ENCODE assay signal across 8 mouse cellular contexts in the genomic region with DNA sequence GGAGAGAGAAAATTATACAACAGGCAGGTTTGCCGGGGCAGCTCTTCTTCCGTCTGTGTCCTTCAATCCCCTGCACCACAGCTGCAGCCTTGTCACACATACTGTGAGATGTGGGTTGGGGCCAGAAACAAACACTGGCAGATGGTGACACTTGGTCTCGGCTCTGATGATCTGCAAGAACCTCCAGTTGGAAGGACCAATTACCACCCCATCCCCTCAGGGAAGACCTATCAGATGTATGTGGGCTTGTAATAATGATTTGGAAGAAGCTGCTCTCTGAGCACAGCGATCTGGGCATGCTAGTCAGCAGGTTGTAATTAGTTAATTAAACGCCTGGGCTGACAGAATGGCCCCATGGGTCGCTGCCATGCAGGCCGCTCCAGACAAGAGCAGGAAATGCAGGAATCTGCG. TPM values are rescaled to one million over a fixed set of nuclear protein-coding genes. Genes with fewer than 3 reads are reported as not detected.
A peak's percentile ranks its signal among the peaks of the same experiment; 100 is the strongest.
DNase-seq lines count a peak whose midpoint lies in the region; ATAC-seq lines count a peak whose summit lies in the region.
"Had no signal": no experiment of that assay in that cellular context is flagged by ENCODE, and none has a peak within 500 bp of the region (broad histone marks: within the 10 kb centered on the region; RNA-seq: fewer than 3 reads in every experiment).

No protein-coding gene starts in this region.

- H3K9me3 ChIP-seq in forebrain, embryonic 10.5 days = no peaks in the 10 kb centered on the region
- no peaks in the 10 kb centered on the region for H3K9me3 ChIP-seq in intestine, embryonic 15.5 days
- H3K9me3 ChIP-seq in neural tube, embryonic 13.5 days = no peaks in the 10 kb centered on the region
- H3K9me3 ChIP-seq in kidney, embryonic 15.5 days (replicated peaks) = no peaks in the 10 kb centered on the region

- ATAC-seq in intestine, embryonic 15.5 days = peak; percentile 23
- peak; percentile 88 for ATAC-seq in neural tube, embryonic 13.5 days (ENCODE audit: low read depth)
- ATAC-seq in kidney, embryonic 15.5 days (replicated peaks; ENCODE audit: low FRiP score) = no peak

- H3K4me2 ChIP-seq in intestine, embryonic 15.5 days (replicated peaks) = no peak overlapping the region
- H3K4me2 ChIP-seq in neural tube, embryonic 13.5 days = peak overlapping the region; percentile 28
- H3K4me2 ChIP-seq in kidney, embryonic 15.5 days = no peak overlapping the region

- H3K9ac ChIP-seq in intestine, embryonic 15.5 days = no peak overlapping the region
- no peak overlapping the region for H3K9ac ChIP-seq in neural tube, embryonic 13.5 days
- H3K9ac ChIP-seq in kidney, embryonic 15.5 days = no peak overlapping the region

- no peak overlapping the region for H3K4me3 ChIP-seq in forebrain, embryonic 10.5 days
- no peak overlapping the region for H3K4me3 ChIP-seq in intestine, embryonic 15.5 days (replicated peaks)
- H3K4me3 ChIP-seq in neural tube, embryonic 13.5 days = no peak overlapping the region
- no peak overlapping the region for H3K4me3 ChIP-seq in kidney, embryonic 15.5 days (replicated peaks)

- H3K36me3 ChIP-seq in forebrain, embryonic 10.5 days (replicated peaks) = no peaks in the 10 kb centered on the region
- H3K36me3 ChIP-seq in intestine, embryonic 15.5 days = no peaks in the 10 kb centered on the region
- no peaks in the 10 kb centered on the region for H3K36me3 ChIP-seq in neural tube, embryonic 13.5 days
- H3K36me3 ChIP-seq in kidney, embryonic 15.5 days = no peaks in the 10 kb centered on the region

- no peaks in the 10 kb centered on the region for H3K27me3 ChIP-seq in forebrain, embryonic 10.5 days (ENCODE audit: poor library complexity, severe bottlenecking)
- H3K27me3 ChIP-seq in intestine, embryonic 15.5 days (replicated peaks) = no peaks in the 10 kb centered on the region
- H3K27me3 ChIP-seq in neural tube, embryonic 13.5 days = 0 out of 2 replicates have a peak, but pooled peaks cover 6% of the 10 kb centered on the region
- no peaks in the 10 kb centered on the region for H3K27me3 ChIP-seq in kidney, embryonic 15.5 days

- peaks cover 42% of the 10 kb centered on the region for H3K4me1 ChIP-seq in forebrain, embryonic 10.5 days
- H3K4me1 ChIP-seq in intestine, embryonic 15.5 days (replicated peaks) = peaks cover 23% of the 10 kb centered on the region
- H3K4me1 ChIP-seq in neural tube, embryonic 13.5 days (replicated peaks) = peaks cover 35% of the 10 kb centered on the region
- H3K4me1 ChIP-seq in kidney, embryonic 15.5 days = peaks cover 9% of the 10 kb centered on the region

- peak overlapping the region; percentile 40 for H3K27ac ChIP-seq in forebrain, embryonic 10.5 days
- no peak overlapping the region for H3K27ac ChIP-seq in intestine, embryonic 15.5 days
- peak overlapping the region; percentile 84 for H3K27ac ChIP-seq in neural tube, embryonic 13.5 days (replicated peaks)
- H3K27ac ChIP-seq in kidney, embryonic 15.5 days = no peak overlapping the region

- DNase-seq in cerebellum, postnatal 10 days = peak; percentile 83 to 86
- no peak for DNase-seq in forebrain, embryonic 10.5 days (ENCODE audit: extremely low spot score, low spot score)
- no peak for DNase-seq in kidney, postnatal 36 days
- no peak for DNase-seq in heart, postnatal 10 days
- DNase-seq: heart, adult 18-20 months had no signal

- WGBS in forebrain, embryonic 10.5 days = 21% methylated on average over 8 of the region's 8 CpGs
- 35% methylated on average over 8 of the region's 8 CpGs for WGBS in intestine, embryonic 15.5 days
- WGBS in neural tube, embryonic 13.5 days = 4% methylated on average over 8 of the region's 8 CpGs
- 13% methylated on average over 8 of the region's 8 CpGs for WGBS in kidney, embryonic 15.5 days

- intact Hi-C loops in heart, postnatal 10 days (cut with DNase I) = no loop called here

RNA-seq across cellular contexts. Expression of a gene that starts 47.3 kb away (rescaled TPM):
- polyA plus RNA-seq in forebrain, embryonic 10.5 days (2016; fragmentation: Nextera tagmentation; extraction: Ambion mirVana) = 4.8 and 6.6 TPM in 2 replicates
- 4.3 TPM in 2 replicates for polyA plus RNA-seq in intestine, embryonic 15.5 days (2015; fragmentation: Nextera tagmentation; extraction: Ambion mirVana)
- polyA plus RNA-seq in neural tube, embryonic 13.5 days (2015; fragmentation: Nextera tagmentation; extraction: Ambion mirVana) = 3.4 and 4.0 TPM in 2 replicates
- polyA plus RNA-seq in kidney, embryonic 15.5 days (2015; fragmentation: Nextera tagmentation; extraction: Ambion mirVana) = 4.0 and 4.1 TPM in 2 replicates
- 1 to 10 TPM; 1.8 TPM for total RNA-seq in heart, postnatal 10 days (2021)

RNA-seq across cellular contexts. Expression of a gene that starts 47.3 kb away (rescaled TPM):
- 0.86 and 1.0 TPM in 2 replicates for polyA plus RNA-seq in forebrain, embryonic 10.5 days (2016; fragmentation: Nextera tagmentation; extraction: Ambion mirVana)
- 0.93 TPM in 1 of 2 replicates, not detected in the other for polyA plus RNA-seq in intestine, embryonic 15.5 days (2015; fragmentation: Nextera tagmentation; extraction: Ambion mirVana)
- polyA plus RNA-seq in neural tube, embryonic 13.5 days (2015; fragmentation: Nextera tagmentation; extraction: Ambion mirVana) = 0.92 TPM in 1 of 2 replicates, not detected in the other
- 0.64 TPM in 1 of 2 replicates, not detected in the other for polyA plus RNA-seq in kidney, embryonic 15.5 days (2015; fragmentation: Nextera tagmentation; extraction: Ambion mirVana)
- total RNA-seq in heart, postnatal 10 days (2021) = 1 to 10 TPM in 1 of 2 experiments, under 1 TPM in 1; 0.57 to 1.2 TPM

RNA-seq across cellular contexts. Expression of a gene that starts 47.6 kb away (rescaled TPM):
- polyA plus RNA-seq in forebrain, embryonic 10.5 days (2016; fragmentation: Nextera tagmentation; extraction: Ambion mirVana) = 98.4 and 101 TPM in 2 replicates
- 54.6 and 65.7 TPM in 2 replicates for polyA plus RNA-seq in intestine, embryonic 15.5 days (2015; fragmentation: Nextera tagmentation; extraction: Ambion mirVana)
- polyA plus RNA-seq in neural tube, embryonic 13.5 days (2015; fragmentation: Nextera tagmentation; extraction: Ambion mirVana) = 97.4 and 101 TPM in 2 replicates
- polyA plus RNA-seq in kidney, embryonic 15.5 days (2015; fragmentation: Nextera tagmentation; extraction: Ambion mirVana) = 84.1 and 89.2 TPM in 2 replicates
- 10 to 100 TPM; 35.3 to 36.1 TPM for total RNA-seq in heart, postnatal 10 days (2021)

Comparison
In these comparisons a context has a peak if more than half of its experiments do, and no peak if none do; other contexts are left out.
1. DNase-seq: peak in cerebellum, postnatal 10 days (2 of 2); none in forebrain, embryonic 10.5 days (single experiment), kidney, postnatal 36 days (0 of 2) and heart, postnatal 10 days (0 of 2).
2. H3K27ac ChIP-seq: peak in forebrain, embryonic 10.5 days (single experiment) and neural tube, embryonic 13.5 days (single experiment); none in intestine, embryonic 15.5 days (single experiment) and kidney, embryonic 15.5 days (single experiment).